Mouse (Mus musculus) embryonic facial prominence, embryonic 15.5 days (tissue): ENCODE measurements around the gene Nacc1. TPM values are rescaled to one million over a fixed set of nuclear protein-coding genes. Genes with fewer than 3 reads are reported as not detected.

Experiments
- ATAC-seq: fragments of 200-750 bp; cut with Nextera tagmentation; 2 replicates; pipeline ENCODE4 v1.8.0; 2017; ENCODE audit warnings: low read depth, moderate TSS enrichment; ENCODE audit not compliant: insufficient number of reproducible peaks, low FRiP score, low TSS enrichment
- H3K27ac ChIP-seq: fragments of 300-500 bp; sonication (generic); replicated peaks from 2 replicates; pipeline ENCODE4 v1.5.1; 2015; ENCODE audit warnings: mild to moderate bottlenecking, inconsistent platforms
- H3K27me3 ChIP-seq: fragments of 300-500 bp; sonication (generic); 2 replicates; pipeline ENCODE4 v1.6.1; 2015; ENCODE audit warnings: inconsistent platforms
- H3K36me3 ChIP-seq: fragments of 300-500 bp; sonication (generic); 2 replicates; pipeline ENCODE4 v1.6.1; 2015; ENCODE audit warnings: mild to moderate bottlenecking, inconsistent platforms
- H3K4me1 ChIP-seq: fragments of 300-500 bp; sonication (generic); 2 replicates; pipeline ENCODE4 v1.6.1; 2015; ENCODE audit warnings: inconsistent platforms
- H3K4me2 ChIP-seq: fragments of 300-500 bp; sonication (generic); replicated peaks from 2 replicates; pipeline ENCODE4 v1.6.1; 2015; ENCODE audit warnings: mild to moderate bottlenecking, inconsistent platforms
- H3K4me3 ChIP-seq: fragments of 300-500 bp; sonication (generic); replicated peaks from 2 replicates; pipeline ENCODE4 v1.5.1; 2015; ENCODE audit warnings: mild to moderate bottlenecking, inconsistent platforms
- H3K9ac ChIP-seq: fragments of 300-500 bp; sonication (generic); 2 replicates; pipeline ENCODE4 v1.6.1; 2015; ENCODE audit warnings: inconsistent platforms
- H3K9me3 ChIP-seq: fragments of 300-500 bp; sonication (generic); replicated peaks from 2 replicates; pipeline ENCODE4 v1.6.1; 2016; ENCODE audit warnings: inconsistent platforms
- WGBS: fragments of 180-500 bp; shearing (Covaris S2); methylation state at CpG from one replicate; pipeline ENCODE4 v1.1.7; 2015; 5-methylcytosine and 5-hydroxymethylcytosine counted together
- polyA plus RNA-seq: library from polyadenylated mRNA; unstranded; fragments of >200 nt; fragmentation: Nextera tagmentation; extraction: Ambion mirVana; gene quantifications from 2 replicates; pipeline ENCODE4 v1.2.1, GENCODE M21; 2015

The Nacc1 gene
- polyA plus RNA-seq, 1 experiment from 2014 or later = 16.7 TPM

- H3K9me3 ChIP-seq = no peaks in the 10 kb centered on the region
- H3K9ac ChIP-seq = 0 out of 2 replicates have a peak overlapping the region, but pooled peaks have one; percentile 12
- WGBS = 42% methylated on average over 4 of the region's 4 CpGs
- ATAC-seq = no peak
- peaks cover 26% of the 10 kb centered on the region; the same call in 1 of the 2 replicates for H3K36me3 ChIP-seq
- H3K27ac ChIP-seq = peak overlapping the region; percentile 95
- peaks cover 79% of the 10 kb centered on the region for H3K4me1 ChIP-seq
- H3K27me3 ChIP-seq = peaks cover 9% of the 10 kb centered on the region
- no peak overlapping the region for H3K4me2 ChIP-seq
- no peak overlapping the region for H3K4me3 ChIP-seq
These were observed 25.7 kb upstream of the Nacc1 start for GRCm38 (mm10) chr8:84713381-84713780.

GRCm38 (mm10) chr8:84712759-84713120 is 25.1 kb upstream of the Nacc1 start:
- H3K27me3 ChIP-seq = peaks cover 15% of the 10 kb centered on the region

GRCm38 (mm10) chr8:84711933-84712758 is 24.5 kb upstream of the Nacc1 start:
- peaks cover 26% of the 10 kb centered on the region for H3K36me3 ChIP-seq
- H3K27ac ChIP-seq = peak overlapping the region; percentile 95
- peaks cover 85% of the 10 kb centered on the region for H3K4me1 ChIP-seq
- peak; percentile 90 for ATAC-seq
- no peak overlapping the region for H3K9ac ChIP-seq
- H3K9me3 ChIP-seq = no peaks in the 10 kb centered on the region
- peak overlapping the region; percentile 15; the same call in 1 of the 2 replicates for H3K4me2 ChIP-seq
- peaks cover 20% of the 10 kb centered on the region for H3K27me3 ChIP-seq
- no peak overlapping the region for H3K4me3 ChIP-seq
- 11% methylated on average over 11 of the region's 11 CpGs for WGBS

More at GRCm38 (mm10) chr8:84712759-84713120, 25.1 kb upstream of the Nacc1 start:
- peak; percentile 66 for ATAC-seq
- Histone ChIP-seq H3K4me3 (no peak overlapping the region), H3K9me3 (no peaks in the 10 kb centered on the region), H3K9ac (0 out of 2 replicates have a peak overlapping the region, but pooled peaks have one; percentile 4), H3K4me1 (peaks cover 84% of the 10 kb centered on the region), H3K27ac (peak overlapping the region; percentile 95), H3K4me2 (no peak overlapping the region; the same call in 1 of the 2 replicates), H3K36me3 (peaks cover 28% of the 10 kb centered on the region)
- 4% methylated on average over 3 of the region's 3 CpGs for WGBS

GRCm38 (mm10) chr8:84711312-84711711 is 23.6 kb upstream of the Nacc1 start:
- Histone ChIP-seq H3K4me3 (no peak overlapping the region), H3K27ac (peak overlapping the region; percentile 95), H3K4me2 (no peak overlapping the region), H3K27me3 (peaks cover 23% of the 10 kb centered on the region), H3K9ac (no peak overlapping the region), H3K4me1 (peaks cover 86% of the 10 kb centered on the region), H3K9me3 (no peaks in the 10 kb centered on the region), H3K36me3 (peaks cover 20% of the 10 kb centered on the region)
- WGBS = 49% methylated on average over 3 of the region's 3 CpGs
- ATAC-seq = no peak

GRCm38 (mm10) chr8:84709931-84710330 is 22.3 kb upstream of the Nacc1 start:
- no peak overlapping the region for H3K4me3 ChIP-seq
- peaks cover 86% of the 10 kb centered on the region for H3K4me1 ChIP-seq
- peaks cover 20% of the 10 kb centered on the region for H3K36me3 ChIP-seq
- 77% methylated on average over 1 of the region's 1 CpGs for WGBS
- no peaks in the 10 kb centered on the region for H3K9me3 ChIP-seq
- H3K27ac ChIP-seq = peak overlapping the region; percentile 23; the same call in 1 of the 2 replicates
- ATAC-seq = no peak
- H3K27me3 ChIP-seq = peaks cover 29% of the 10 kb centered on the region
- no peak overlapping the region for H3K9ac ChIP-seq
- H3K4me2 ChIP-seq = no peak overlapping the region

- no peak overlapping the region for H3K9ac ChIP-seq
- peak overlapping the region; percentile 39; the same call in 1 of the 2 replicates for H3K27ac ChIP-seq
- H3K27me3 ChIP-seq = peaks cover 38% of the 10 kb centered on the region
- H3K9me3 ChIP-seq = no peaks in the 10 kb centered on the region
- peak; percentile 34 for ATAC-seq
- 17% methylated on average over 12 of the region's 12 CpGs for WGBS
- H3K4me2 ChIP-seq = no peak overlapping the region
- H3K4me3 ChIP-seq = no peak overlapping the region
- peaks cover 25% of the 10 kb centered on the region for H3K36me3 ChIP-seq
- H3K4me1 ChIP-seq = peaks cover 85% of the 10 kb centered on the region
These were observed 21.3 kb upstream of the Nacc1 start for GRCm38 (mm10) chr8:84708774-84709475.

GRCm38 (mm10) chr8:84708071-84708541 is 20.4 kb upstream of the Nacc1 start:
- Histone ChIP-seq H3K9ac (no peak overlapping the region), H3K9me3 (no peaks in the 10 kb centered on the region), H3K27me3 (peaks cover 46% of the 10 kb centered on the region), H3K4me1 (peaks cover 84% of the 10 kb centered on the region), H3K36me3 (peaks cover 22% of the 10 kb centered on the region), H3K27ac (peak overlapping the region; percentile 60), H3K4me3 (peak overlapping the region; percentile 21; the same call in 1 of the 2 replicates), H3K4me2 (peak overlapping the region; percentile 29; the same call in 1 of the 2 replicates)
- ATAC-seq = no peak
- 39% methylated on average over 15 of the region's 15 CpGs for WGBS

- 28% methylated on average over 22 of the region's 22 CpGs for WGBS
- Histone ChIP-seq H3K27me3 (peaks cover 53% of the 10 kb centered on the region), H3K4me2 (peak overlapping the region; percentile 29), H3K9me3 (no peaks in the 10 kb centered on the region), H3K9ac (no peak overlapping the region), H3K4me1 (peaks cover 77% of the 10 kb centered on the region), H3K27ac (peak overlapping the region; percentile 60; the same call in 1 of the 2 replicates), H3K36me3 (peaks cover 22% of the 10 kb centered on the region), H3K4me3 (peak overlapping the region; percentile 21)
- no peak for ATAC-seq
These were observed 19.7 kb upstream of the Nacc1 start for GRCm38 (mm10) chr8:84707267-84707883.

GRCm38 (mm10) chr8:84706610-84707266 is 19.1 kb upstream of the Nacc1 start:
- Histone ChIP-seq H3K27ac (peak overlapping the region; percentile 60; the same call in 1 of the 2 replicates), H3K4me2 (peak overlapping the region; percentile 29), H3K9me3 (no peaks in the 10 kb centered on the region), H3K4me1 (peaks cover 76% of the 10 kb centered on the region), H3K4me3 (peak overlapping the region; percentile 21), H3K27me3 (peaks cover 59% of the 10 kb centered on the region), H3K9ac (no peak overlapping the region), H3K36me3 (peaks cover 22% of the 10 kb centered on the region)
- no peak for ATAC-seq
- 29% methylated on average over 45 of the region's 45 CpGs for WGBS

GRCm38 (mm10) chr8:84705960-84706359 is 18.3 kb upstream of the Nacc1 start:
- no peak overlapping the region for H3K9ac ChIP-seq

More at GRCm38 (mm10) chr8:84705960-84706359, 18.3 kb upstream of the Nacc1 start:
- peaks cover 74% of the 10 kb centered on the region for H3K4me1 ChIP-seq
- H3K27me3 ChIP-seq = peaks cover 59% of the 10 kb centered on the region
- H3K9me3 ChIP-seq = no peaks in the 10 kb centered on the region
- WGBS = 32% methylated on average over 12 of the region's 12 CpGs
- peak overlapping the region; percentile 39; the same call in 1 of the 2 replicates for H3K4me2 ChIP-seq
- H3K27ac ChIP-seq = no peak overlapping the region
- peak overlapping the region; percentile 23; the same call in 1 of the 2 replicates for H3K4me3 ChIP-seq
- peaks cover 22% of the 10 kb centered on the region for H3K36me3 ChIP-seq
- no peak for ATAC-seq
